Mouse (Mus musculus) B cell, adult 2 months (primary cell): Measurements from ENCODE around the gene Manbal.

Source experiments
- DNase-seq, 2 experiments: peaks; one replicate each; pipeline ENCODE4 v3.0.0; 2022

Gene Manbal

GRCm38 (mm10) chr2:157441363-157441762, 74.0 kb downstream of the Manbal start:
- peak in 1 of 2 experiments; percentile 29 for DNase-seq
